Mouse (Mus musculus): Measurements from ENCODE around the gene Noxred1. TPM values are rescaled to one million over a fixed set of nuclear protein-coding genes. Genes with fewer than 3 reads are reported as not detected.
"Not testable (repeated sequence)": the region's sequence is repeated elsewhere in the genome, so short reads cannot be mapped to it uniquely, and the experiment has no call there.

Gene Noxred1
- polyA plus RNA-seq, 1 experiment: 75.4 TPM

DNA sequence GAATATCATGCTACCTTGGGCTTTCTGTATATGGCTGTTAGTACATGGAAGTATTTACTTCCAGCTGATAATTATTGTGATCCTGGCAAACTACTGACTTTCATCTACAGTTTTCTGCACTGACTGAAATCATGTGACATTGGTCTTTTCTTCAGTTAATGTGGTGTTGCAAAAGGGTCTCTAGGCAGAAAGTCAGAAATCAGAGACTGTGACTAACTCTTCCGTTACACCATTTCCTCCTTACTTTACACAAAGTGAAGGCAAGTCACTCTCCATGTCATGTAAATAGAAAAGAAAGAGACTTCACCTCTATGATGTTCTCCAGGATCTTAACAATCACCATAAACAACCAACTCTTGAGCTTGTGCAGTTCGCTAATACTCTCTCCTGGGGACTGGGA lies 8.9 kb downstream of the Noxred1 start:
- no peaks in the 10 kb centered on the region for H3K4me1 ChIP-seq (ENCODE audit: control insufficient read depth, insufficient read depth, low read length)
- TF ChIP-seq POLR2A (IDR thresholded peaks at IDR 0.05; ENCODE audit: control insufficient read depth, low read depth, low read length): no peak
- no peak for TF ChIP-seq CTCF (IDR thresholded peaks at IDR 0.05; ENCODE audit: control insufficient read depth, insufficient read depth, insufficient replicate concordance, low read depth, low read length)
- H3K27ac ChIP-seq (ENCODE audit: control insufficient read depth, insufficient read depth, low read depth, low read length): no peak overlapping the region
- no peaks in the 10 kb centered on the region for H3K27me3 ChIP-seq (ENCODE audit: control insufficient read depth, insufficient read depth, low read length)
- no peak overlapping the region for H3K4me3 ChIP-seq (ENCODE audit: control insufficient read depth, low read depth, low read length)
- H3K36me3 ChIP-seq (ENCODE audit: control insufficient read depth, insufficient read depth, low read length): no peaks in the 10 kb centered on the region

DNA sequence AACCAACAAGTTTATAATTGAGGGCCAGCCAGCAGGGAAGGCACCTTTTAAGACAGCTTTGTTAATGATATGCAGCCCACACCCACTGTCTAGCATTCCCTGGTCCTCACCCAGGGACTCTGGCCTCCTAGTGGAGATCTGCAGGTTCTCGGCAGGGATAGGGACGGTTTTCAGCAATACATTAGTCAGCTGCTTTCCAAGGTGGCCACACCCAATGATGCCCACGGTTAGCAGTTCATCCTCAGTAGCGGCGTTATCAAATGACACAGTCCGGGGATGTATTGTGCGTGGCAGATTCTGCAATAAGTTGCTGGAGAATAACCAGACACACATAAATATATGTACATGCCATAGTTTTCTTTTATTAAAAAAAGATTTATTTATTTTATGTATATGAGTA lies 11.7 kb downstream of the Noxred1 start:
- TF ChIP-seq CTCF (IDR thresholded peaks at IDR 0.05; ENCODE audit: control insufficient read depth, insufficient read depth, insufficient replicate concordance, low read depth, low read length): no peak
- no peak for TF ChIP-seq POLR2A (IDR thresholded peaks at IDR 0.05; ENCODE audit: control insufficient read depth, low read depth, low read length)
- Histone ChIP-seq H3K36me3 (ENCODE audit: control insufficient read depth, insufficient read depth, low read length) (no peaks in the 10 kb centered on the region), H3K4me3 (ENCODE audit: control insufficient read depth, low read depth, low read length) (no peak overlapping the region), H3K27me3 (ENCODE audit: control insufficient read depth, insufficient read depth, low read length) (no peaks in the 10 kb centered on the region), H3K4me1 (ENCODE audit: control insufficient read depth, insufficient read depth, low read length) (no peaks in the 10 kb centered on the region), H3K27ac (ENCODE audit: control insufficient read depth, insufficient read depth, low read depth, low read length) (no peak overlapping the region)

DNA sequence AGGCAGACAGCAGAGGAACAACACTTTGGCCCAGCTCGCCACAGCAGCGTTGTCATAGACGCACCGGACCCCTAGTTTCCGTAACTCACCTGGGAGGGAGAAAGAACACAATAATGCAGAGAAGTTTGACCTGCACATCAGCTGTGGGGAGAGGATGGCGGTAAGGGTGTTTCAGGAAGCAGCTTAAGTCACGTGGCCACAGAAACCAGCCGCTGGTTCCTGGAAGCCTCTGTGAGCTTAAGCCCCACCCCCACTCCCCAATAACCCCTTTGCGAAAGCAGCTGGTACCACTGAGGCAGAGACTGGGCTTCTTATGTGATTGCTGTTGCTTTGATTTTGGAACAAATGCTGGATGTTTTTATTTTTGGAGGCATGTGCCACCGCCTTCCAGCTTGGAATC lies 13.6 kb downstream of the Noxred1 start:
- Histone ChIP-seq H3K4me1 (ENCODE audit: control insufficient read depth, insufficient read depth, low read length) (no peaks in the 10 kb centered on the region), H3K4me3 (ENCODE audit: control insufficient read depth, low read depth, low read length) (no peak overlapping the region), H3K27ac (ENCODE audit: control insufficient read depth, insufficient read depth, low read depth, low read length) (no peak overlapping the region), H3K27me3 (ENCODE audit: control insufficient read depth, insufficient read depth, low read length) (no peaks in the 10 kb centered on the region), H3K36me3 (ENCODE audit: control insufficient read depth, insufficient read depth, low read length) (no peaks in the 10 kb centered on the region)
- TF ChIP-seq POLR2A (IDR thresholded peaks at IDR 0.05; ENCODE audit: control insufficient read depth, low read depth, low read length): no peak
- no peak for TF ChIP-seq CTCF (IDR thresholded peaks at IDR 0.05; ENCODE audit: control insufficient read depth, insufficient read depth, insufficient replicate concordance, low read depth, low read length)

GRCm38 (mm10) chr12:87219362-87219761 lies 19.2 kb downstream of the Noxred1 start:
- H3K27me3 ChIP-seq (ENCODE audit: control insufficient read depth, insufficient read depth, low read length): no peaks in the 10 kb centered on the region
- no peak for TF ChIP-seq CTCF (IDR thresholded peaks at IDR 0.05; ENCODE audit: control insufficient read depth, insufficient read depth, insufficient replicate concordance, low read depth, low read length)
- TF ChIP-seq POLR2A (IDR thresholded peaks at IDR 0.05; ENCODE audit: control insufficient read depth, low read depth, low read length): no peak
- H3K4me1 ChIP-seq (ENCODE audit: control insufficient read depth, insufficient read depth, low read length): no peaks in the 10 kb centered on the region
- H3K36me3 ChIP-seq (ENCODE audit: control insufficient read depth, insufficient read depth, low read length): no peaks in the 10 kb centered on the region
- H3K4me3 ChIP-seq (ENCODE audit: control insufficient read depth, low read depth, low read length): no peak overlapping the region
- no peak overlapping the region for H3K27ac ChIP-seq (ENCODE audit: control insufficient read depth, insufficient read depth, low read depth, low read length)

GRCm38 (mm10) chr12:87217596-87217995 lies 20.9 kb downstream of the Noxred1 start:
- Histone ChIP-seq H3K4me1 (ENCODE audit: control insufficient read depth, insufficient read depth, low read length) (no peaks in the 10 kb centered on the region), H3K36me3 (ENCODE audit: control insufficient read depth, insufficient read depth, low read length) (no peaks in the 10 kb centered on the region), H3K27me3 (ENCODE audit: control insufficient read depth, insufficient read depth, low read length) (no peaks in the 10 kb centered on the region), H3K4me3 (ENCODE audit: control insufficient read depth, low read depth, low read length) (no peak overlapping the region), H3K27ac (ENCODE audit: control insufficient read depth, insufficient read depth, low read depth, low read length) (no peak overlapping the region)
- TF ChIP-seq POLR2A (IDR thresholded peaks at IDR 0.05; ENCODE audit: control insufficient read depth, low read depth, low read length) (no peak), CTCF (IDR thresholded peaks at IDR 0.05; ENCODE audit: control insufficient read depth, insufficient read depth, insufficient replicate concordance, low read depth, low read length) (no peak)

- Histone ChIP-seq H3K36me3 (ENCODE audit: control insufficient read depth, insufficient read depth, low read length) (no peaks in the 10 kb centered on the region), H3K4me1 (ENCODE audit: control insufficient read depth, insufficient read depth, low read length) (no peaks in the 10 kb centered on the region), H3K4me3 (ENCODE audit: control insufficient read depth, low read depth, low read length) (no peak overlapping the region), H3K27me3 (ENCODE audit: control insufficient read depth, insufficient read depth, low read length) (no peaks in the 10 kb centered on the region), H3K27ac (ENCODE audit: control insufficient read depth, insufficient read depth, low read depth, low read length) (no peak overlapping the region)
- TF ChIP-seq POLR2A (IDR thresholded peaks at IDR 0.05; ENCODE audit: control insufficient read depth, low read depth, low read length) (no peak), CTCF (IDR thresholded peaks at IDR 0.05; ENCODE audit: control insufficient read depth, insufficient read depth, insufficient replicate concordance, low read depth, low read length) (no peak)
Measured at GRCm38 (mm10) chr12:87216053-87216452, 22.5 kb downstream of the Noxred1 start.

DNA sequence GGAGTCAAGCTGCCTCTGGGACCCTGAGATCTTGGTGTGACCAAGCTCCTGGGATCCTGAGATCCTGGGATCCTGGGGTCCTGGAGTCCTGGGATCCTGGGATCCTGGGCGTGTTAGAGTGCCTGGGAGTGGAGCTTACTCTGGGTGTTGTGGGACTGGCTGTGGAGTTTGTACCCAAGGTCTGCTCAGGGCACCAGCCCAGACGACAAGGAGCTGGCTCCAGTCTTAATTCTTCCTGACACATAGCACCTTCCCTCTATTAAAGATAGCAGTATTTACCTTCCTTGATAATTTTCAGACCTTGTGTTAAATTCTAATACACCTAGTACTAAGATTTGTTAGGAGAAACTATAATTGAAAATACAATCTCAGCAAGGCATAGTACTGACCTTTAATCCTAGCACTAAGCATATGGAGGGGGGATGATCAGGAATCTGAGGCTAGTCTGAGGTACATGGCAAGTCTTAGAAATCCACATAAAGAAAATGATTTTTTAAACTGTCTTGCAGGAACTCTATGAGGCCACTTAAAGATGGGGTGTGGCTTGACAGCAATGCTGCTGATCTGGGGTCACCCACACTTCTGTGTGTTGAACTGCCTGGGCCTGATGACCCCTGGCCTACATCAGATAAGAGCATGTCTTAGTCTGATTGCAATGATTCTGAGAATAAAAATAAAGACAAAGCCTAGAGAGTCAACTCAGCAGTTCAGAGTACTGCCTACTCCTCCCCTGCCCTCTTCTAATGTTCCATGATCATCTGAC lies 25.5 kb downstream of the Noxred1 start:
- TF ChIP-seq CTCF (IDR thresholded peaks at IDR 0.05; ENCODE audit: control insufficient read depth, insufficient read depth, insufficient replicate concordance, low read depth, low read length): no peak
- TF ChIP-seq POLR2A (IDR thresholded peaks at IDR 0.05; ENCODE audit: control insufficient read depth, low read depth, low read length): no peak

DNA sequence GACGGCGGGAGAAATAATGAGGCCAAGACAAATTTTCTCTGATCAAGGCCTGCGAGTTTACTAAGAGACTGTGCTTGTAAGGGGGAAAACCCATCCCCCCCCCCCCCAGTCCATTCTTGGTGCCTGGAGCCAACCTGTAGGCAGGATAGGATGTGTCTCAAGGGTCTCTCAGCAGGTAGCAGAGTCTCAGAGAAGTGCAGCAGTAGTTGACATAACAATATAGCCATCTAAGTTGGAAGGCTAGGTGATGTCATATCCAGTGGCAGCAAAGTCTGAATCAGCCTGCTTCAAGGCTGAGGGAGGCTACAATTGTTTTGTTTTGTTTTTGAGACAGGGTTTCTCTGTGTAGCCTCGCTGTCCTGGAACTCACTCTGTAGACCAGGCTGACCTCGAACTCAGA lies 32.7 kb downstream of the Noxred1 start:
- H3K36me3 ChIP-seq (ENCODE audit: control insufficient read depth, insufficient read depth, low read length); H3K27me3 ChIP-seq (ENCODE audit: control insufficient read depth, insufficient read depth, low read length); H3K4me1 ChIP-seq (ENCODE audit: control insufficient read depth, insufficient read depth, low read length); H3K27ac ChIP-seq (ENCODE audit: control insufficient read depth, insufficient read depth, low read depth, low read length); H3K4me3 ChIP-seq (ENCODE audit: control insufficient read depth, low read depth, low read length): not testable (repeated sequence)

More for the DNA sequence above, 25.5 kb downstream of the Noxred1 start:
- no peaks in the 10 kb centered on the region for H3K36me3 ChIP-seq (ENCODE audit: control insufficient read depth, insufficient read depth, low read length)
- H3K27me3 ChIP-seq (ENCODE audit: control insufficient read depth, insufficient read depth, low read length): no peaks in the 10 kb centered on the region
- no peak overlapping the region for H3K4me3 ChIP-seq (ENCODE audit: control insufficient read depth, low read depth, low read length)
- H3K27ac ChIP-seq (ENCODE audit: control insufficient read depth, insufficient read depth, low read depth, low read length): no peak overlapping the region
- H3K4me1 ChIP-seq (ENCODE audit: control insufficient read depth, insufficient read depth, low read length): no peaks in the 10 kb centered on the region
